Mouse (Mus musculus) adrenal gland, postnatal 14 days (tissue): Measurements from ENCODE around the gene Rftn1. TPM values are rescaled to one million over a fixed set of nuclear protein-coding genes. Genes with fewer than 3 reads are reported as not detected.

ENCODE experiments used
- total RNA-seq: library from RNA; stranded (reverse); gene quantifications from 2 replicates; pipeline ENCODE4 v1.2.3, GENCODE M21; 2021

The Rftn1 gene
- total RNA-seq, 1 experiment from 2014 or later, result 17.6 TPM

Other genes starting within 250 kb of the Rftn1 start
- gene Dazl, start 103.0 kb upstream of the Rftn1 start, total RNA-seq, result 0.26 and 0.53 TPM in 2 replicates